Mouse (Mus musculus) spleen, adult 2 months (tissue): ENCODE results near the gene Nnmt.

ENCODE experiments used
- CTCF ChIP-seq: fragments of 200-500 bp; IDR thresholded peaks from 2 replicates; pipeline ENCODE4 v1.5.1; 2011; ENCODE audit warnings: mild to moderate bottlenecking, inconsistent platforms; ENCODE audit not compliant: insufficient read depth, insufficient read length, insufficient replicate concordance; ENCODE audit errors: extremely low read depth
- POLR2A ChIP-seq: fragments of 200-500 bp; IDR thresholded peaks from 2 replicates; pipeline ENCODE4 v1.6.1; 2011; ENCODE audit warnings: low read depth, low read length, inconsistent platforms

DNA sequence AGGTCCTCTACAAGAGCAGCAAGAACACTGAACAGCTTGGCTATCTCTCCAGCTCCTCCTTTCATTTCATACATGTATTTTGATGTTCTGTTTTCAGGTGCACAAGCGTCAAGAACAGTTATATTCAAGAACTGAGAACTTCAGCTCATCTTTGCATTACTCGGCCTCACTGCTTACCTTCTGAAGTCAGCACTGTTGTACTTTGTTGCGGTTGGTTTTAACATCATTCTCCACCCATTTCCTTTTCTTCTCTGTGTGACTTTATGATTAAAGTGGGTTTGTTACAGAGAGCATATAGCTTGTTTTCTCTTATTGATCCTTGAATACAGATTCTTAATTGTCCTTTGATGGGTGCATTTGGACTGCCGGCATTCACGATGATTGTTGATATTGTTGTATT, 42.6 kb downstream of the Nnmt start:
- TF ChIP-seq CTCF (no peak), POLR2A (no peak)
